ENCODE assay signal across 13 mouse cellular contexts in the genomic region with DNA sequence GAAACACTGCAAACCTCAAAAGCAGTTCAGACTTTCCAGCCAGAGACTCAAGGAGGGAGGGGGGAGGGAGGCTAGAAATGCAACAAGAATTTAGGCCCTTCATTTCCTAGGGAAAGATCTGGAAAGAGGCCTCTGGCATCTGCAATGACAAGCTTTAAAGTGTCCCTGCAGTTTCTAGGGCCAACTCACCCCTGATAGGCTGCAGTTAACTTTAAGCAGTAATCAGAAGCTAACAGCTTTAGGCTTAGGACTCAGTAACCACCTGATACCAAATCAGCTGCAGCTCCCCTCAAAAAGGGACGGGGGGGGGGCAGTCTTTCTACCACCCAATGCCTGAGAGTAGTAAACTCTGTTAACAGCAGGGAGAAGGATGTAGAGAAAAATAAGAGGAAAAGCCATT.
A peak's percentile ranks its signal among the peaks of the same experiment; 100 is the strongest.
DNase-seq lines count a peak whose midpoint lies in the region; ATAC-seq and TF ChIP-seq lines count a peak whose summit lies in the region.
"Had no signal": no experiment of that assay in that cellular context is flagged by ENCODE, and none has a peak within 500 bp of the region (broad histone marks: within the 10 kb centered on the region; RNA-seq: fewer than 3 reads in every experiment).

No protein-coding gene starts in this region.

- peak overlapping the region; percentile 18; the same call in 1 of the 2 replicates for H3K4me2 ChIP-seq in lung, embryonic 15.5 days
- peak overlapping the region; percentile 63 for H3K4me2 ChIP-seq in liver, postnatal 0 days (ENCODE audit: low read depth, low read length)
- no peak overlapping the region for H3K4me2 ChIP-seq in midbrain, postnatal 0 days (ENCODE audit: low read depth, low read length, poor library complexity, severe bottlenecking)
- H3K4me2 ChIP-seq: hindbrain, embryonic 12.5 days had no signal

- no peak for ATAC-seq in lung, embryonic 15.5 days (ENCODE audit: borderline replicate concordance, extremely low read depth, low FRiP score, low TSS enrichment)
- ATAC-seq in common myeloid progenitor, adult 5-6 weeks (replicated peaks; ENCODE audit: low read depth, poor library complexity, severe bottlenecking), result peak; percentile 12; the same call in 1 of the 2 replicates
- peak; percentile 59 for ATAC-seq in erythroid progenitor cell, adult 5-6 weeks (replicated peaks; ENCODE audit: low FRiP score, poor library complexity, severe bottlenecking)
- ATAC-seq in liver, postnatal 0 days, result peak; percentile 34
- no peak for ATAC-seq in midbrain, postnatal 0 days (ENCODE audit: low FRiP score)
- ATAC-seq: activated CD4-positive, CD25-positive, alpha-beta regulatory T cell, adult 4 months had no signal

- whole genome bisulfite sequencing in lung, embryonic 15.5 days, result 4% methylated on average over 1 of the region's 1 CpGs
- 0% methylated on average over 1 of the region's 1 CpGs for WGBS in liver, postnatal 0 days (ENCODE audit: insufficient replicate concordance)
- WGBS in midbrain, postnatal 0 days, result 11% methylated on average over 1 of the region's 1 CpGs

- no peak overlapping the region for H3K4me3 ChIP-seq in lung, embryonic 15.5 days
- H3K4me3 ChIP-seq in liver, postnatal 0 days (ENCODE audit: low read depth, low read length), result 0 out of 2 replicates have a peak overlapping the region, but pooled peaks have one; percentile 4
- no peak overlapping the region for H3K4me3 ChIP-seq in midbrain, postnatal 0 days (ENCODE audit: low read depth, low read length)
- H3K4me3 ChIP-seq: hindbrain, embryonic 12.5 days had no signal

- H3K9ac ChIP-seq in lung, embryonic 15.5 days, result no peak overlapping the region
- peak overlapping the region; percentile 41; the same call in 1 of the 2 replicates for H3K9ac ChIP-seq in liver, postnatal 0 days (replicated peaks)
- H3K9ac ChIP-seq in midbrain, postnatal 0 days (replicated peaks; ENCODE audit: low read length, poor library complexity, severe bottlenecking), result no peak overlapping the region
- H3K9ac ChIP-seq: hindbrain, embryonic 12.5 days had no signal

- peaks cover 72% of the 10 kb centered on the region for H3K27me3 ChIP-seq in lung, embryonic 15.5 days
- peaks cover 14% of the 10 kb centered on the region; the same call in 1 of the 2 replicates for H3K27me3 ChIP-seq in liver, postnatal 0 days (ENCODE audit: insufficient read depth, low read length)
- H3K27me3 ChIP-seq in midbrain, postnatal 0 days (ENCODE audit: insufficient read depth, low read length), result peaks cover 19% of the 10 kb centered on the region

- H3K27ac ChIP-seq in lung, embryonic 15.5 days, result peak overlapping the region; percentile 96
- peak overlapping the region; percentile 92 for H3K27ac ChIP-seq in liver, postnatal 0 days (ENCODE audit: low read depth)
- H3K27ac ChIP-seq in midbrain, postnatal 0 days (ENCODE audit: low read depth, low read length), result no peak overlapping the region
- H3K27ac ChIP-seq: hindbrain, embryonic 12.5 days had no signal

- no peaks in the 10 kb centered on the region for H3K36me3 ChIP-seq in lung, embryonic 15.5 days
- H3K36me3 ChIP-seq in liver, postnatal 0 days (replicated peaks; ENCODE audit: insufficient read depth, low read length), result no peaks in the 10 kb centered on the region
- H3K36me3 ChIP-seq in midbrain, postnatal 0 days (ENCODE audit: insufficient read depth, low read length), result no peaks in the 10 kb centered on the region
- H3K36me3 ChIP-seq: hindbrain, embryonic 12.5 days had no signal

- DNase-seq in lung, postnatal 4 days, result no peak
- no peak for DNase-seq in liver, postnatal 0 days
- no peak for DNase-seq in right cerebral cortex, postnatal 25 days
- DNase-seq in midbrain, postnatal 0 days (ENCODE audit: low spot score), result no peak
- DNase-seq: gastrocnemius, postnatal 25 days; kidney, adult 9 months; layer of hippocampus, postnatal 36 days; retina, postnatal 1 day had no signal

- H3K4me1 ChIP-seq in lung, embryonic 15.5 days, result peaks cover 58% of the 10 kb centered on the region
- H3K4me1 ChIP-seq in liver, postnatal 0 days (ENCODE audit: insufficient read depth), result peaks cover 25% of the 10 kb centered on the region
- H3K4me1 ChIP-seq in midbrain, postnatal 0 days (ENCODE audit: insufficient read depth, low read length), result no peaks in the 10 kb centered on the region

- no peaks in the 10 kb centered on the region for H3K9me3 ChIP-seq in lung, embryonic 15.5 days
- H3K9me3 ChIP-seq in liver, postnatal 0 days (ENCODE audit: low read length), result no peaks in the 10 kb centered on the region
- H3K9me3 ChIP-seq in midbrain, postnatal 0 days (ENCODE audit: low read length), result no peaks in the 10 kb centered on the region
- H3K9me3 ChIP-seq: hindbrain, embryonic 12.5 days had no signal

- peak; percentile 91 for TF ChIP-seq EP300 in liver, postnatal 0 days (IDR thresholded peaks at IDR 0.05; ENCODE audit: low read depth)

- TF ChIP-seq CTCF in liver, postnatal 0 days (IDR thresholded peaks at IDR 0.05; ENCODE audit: low read depth), result no peak
- no peak for TF ChIP-seq CTCF in midbrain, postnatal 0 days (IDR thresholded peaks at IDR 0.05)

Comparison
In these comparisons a context has a peak if more than half of its experiments do, and no peak if none do; other contexts are left out.
1. ATAC-seq: peak in common myeloid progenitor, adult 5-6 weeks (single experiment), erythroid progenitor cell, adult 5-6 weeks (single experiment) and liver, postnatal 0 days (single experiment); none in lung, embryonic 15.5 days (single experiment) and midbrain, postnatal 0 days (single experiment).